Mouse (Mus musculus): ENCODE measurements around the gene Slc9a2. TPM values are rescaled to one million over a fixed set of nuclear protein-coding genes. Genes with fewer than 3 reads are reported as not detected.
"Not testable (repeated sequence)": the region's sequence is repeated elsewhere in the genome, so short reads cannot be mapped to it uniquely, and the experiment has no call there.

Gene Slc9a2
- polyA plus RNA-seq, 1 experiment = 6.9 TPM

DNA sequence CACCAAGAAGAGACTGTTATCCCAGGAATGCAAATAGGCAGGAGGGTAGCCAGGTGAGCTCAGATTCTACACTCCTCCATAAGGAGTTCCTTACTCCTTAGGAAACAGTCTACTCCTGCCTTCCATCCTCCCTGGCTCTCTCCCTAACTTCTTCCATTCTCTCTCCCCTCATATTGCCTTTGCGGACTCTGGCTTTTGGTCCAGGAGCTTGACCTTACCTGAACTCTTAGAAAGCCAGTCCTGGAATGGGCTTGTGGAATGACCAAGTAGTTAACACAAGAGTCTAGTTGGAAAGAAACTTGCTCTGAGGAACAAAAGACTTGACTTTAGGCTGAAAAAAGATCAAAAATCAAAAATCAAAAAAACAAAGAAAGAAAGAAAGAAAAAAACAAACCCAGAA, 48.3 kb downstream of the Slc9a2 start:
- H3ac ChIP-seq (ENCODE audit: control insufficient read depth, insufficient read length, low read depth) = no peak overlapping the region
- H3K4me3 ChIP-seq (ENCODE audit: insufficient read depth, poor library complexity, severe bottlenecking) = no peak overlapping the region
- no peaks in the 10 kb centered on the region for H3K79me2 ChIP-seq (ENCODE audit: control insufficient read depth, insufficient read depth)
- H3K79me3 ChIP-seq (ENCODE audit: low read depth) = no peaks in the 10 kb centered on the region
- no peaks in the 10 kb centered on the region for H3K27me3 ChIP-seq (ENCODE audit: control insufficient read depth, insufficient read depth, insufficient read length)
- no peaks in the 10 kb centered on the region for H3K36me3 ChIP-seq (ENCODE audit: control insufficient read depth, insufficient read depth)
- TF ChIP-seq CTCF (IDR thresholded peaks at IDR 0.05; ENCODE audit: control insufficient read depth, insufficient read depth, insufficient read length) = no peak
- no peak for TF ChIP-seq MAX (IDR thresholded peaks at IDR 0.05)
- TF ChIP-seq CEBPB (IDR thresholded peaks at IDR 0.05; ENCODE audit: low read depth) = no peak

DNA sequence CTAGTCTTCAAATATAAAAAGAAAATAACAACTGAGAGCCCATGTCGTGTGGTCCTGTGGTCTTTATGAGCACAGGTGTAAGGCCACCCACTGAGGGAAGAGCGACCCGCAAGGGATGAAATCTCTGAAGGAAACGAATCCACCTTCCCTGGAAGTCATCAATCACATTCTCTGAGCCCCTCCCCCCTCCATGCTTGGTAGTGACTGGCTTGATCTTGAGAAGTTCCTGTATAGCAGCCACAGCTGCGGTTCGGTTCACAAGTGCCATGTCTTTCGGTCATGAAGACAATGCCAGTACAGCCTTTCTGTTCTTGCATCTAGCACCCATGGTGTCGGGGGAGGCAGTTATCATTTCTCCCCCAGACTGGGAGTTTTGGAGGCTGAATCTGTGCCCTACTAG, 57.3 kb downstream of the Slc9a2 start:
- H3K27me3 ChIP-seq (ENCODE audit: control insufficient read depth, insufficient read depth, insufficient read length) = no peaks in the 10 kb centered on the region
- no peaks in the 10 kb centered on the region for H3K36me3 ChIP-seq (ENCODE audit: control insufficient read depth, insufficient read depth)
- no peak overlapping the region for H3ac ChIP-seq (ENCODE audit: control insufficient read depth, insufficient read length, low read depth)
- H3K4me3 ChIP-seq (ENCODE audit: insufficient read depth, poor library complexity, severe bottlenecking) = no peak overlapping the region
- no peaks in the 10 kb centered on the region for H3K79me2 ChIP-seq (ENCODE audit: control insufficient read depth, insufficient read depth)
- no peak for TF ChIP-seq MYOG (IDR thresholded peaks at IDR 0.05; ENCODE audit: control insufficient read depth, extremely low read depth, insufficient read length)
- TF ChIP-seq FOSL1 (IDR thresholded peaks at IDR 0.05; ENCODE audit: insufficient read depth, low read length, poor library complexity, severe bottlenecking) = no peak
- TF ChIP-seq CEBPB (IDR thresholded peaks at IDR 0.05; ENCODE audit: low read depth) = no peak
- no peak for TF ChIP-seq MYOD1 (IDR thresholded peaks at IDR 0.05; ENCODE audit: control insufficient read depth, insufficient read length, low read depth)
- no peak for TF ChIP-seq MAX (IDR thresholded peaks at IDR 0.05)
- no peak for TF ChIP-seq USF1 (IDR thresholded peaks at IDR 0.05; ENCODE audit: low read depth)
- TF ChIP-seq CTCF (IDR thresholded peaks at IDR 0.05; ENCODE audit: control insufficient read depth, insufficient read depth, insufficient read length) = no peak
- no peaks in the 10 kb centered on the region for H3K79me3 ChIP-seq (ENCODE audit: low read depth)

DNA sequence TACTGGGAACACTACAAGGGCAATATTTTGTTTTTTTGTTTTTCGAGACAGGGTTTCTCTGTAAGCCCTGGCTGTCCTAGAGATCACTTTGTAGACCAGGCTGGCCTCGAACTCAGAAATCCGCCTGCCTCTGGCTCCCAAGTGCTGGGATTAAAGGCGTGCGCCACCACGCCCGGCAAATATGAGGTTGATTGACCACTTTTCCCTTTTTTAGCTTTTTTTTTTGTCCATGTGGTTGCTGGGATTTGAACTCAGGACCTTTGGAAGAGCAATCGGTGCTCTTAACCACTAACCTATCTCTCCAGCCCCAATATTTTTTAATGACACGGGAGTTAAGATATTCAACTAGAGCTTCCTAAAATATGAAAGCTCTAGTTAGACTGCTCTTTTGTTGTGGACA, 57.9 kb downstream of the Slc9a2 start:
- not testable (repeated sequence) for H3K79me3 ChIP-seq (ENCODE audit: low read depth); H3K36me3 ChIP-seq (ENCODE audit: control insufficient read depth, insufficient read depth); H3K79me2 ChIP-seq (ENCODE audit: control insufficient read depth, insufficient read depth); H3K4me3 ChIP-seq (ENCODE audit: insufficient read depth, poor library complexity, severe bottlenecking); H3K27me3 ChIP-seq (ENCODE audit: control insufficient read depth, insufficient read depth, insufficient read length); H3ac ChIP-seq (ENCODE audit: control insufficient read depth, insufficient read length, low read depth)

DNA sequence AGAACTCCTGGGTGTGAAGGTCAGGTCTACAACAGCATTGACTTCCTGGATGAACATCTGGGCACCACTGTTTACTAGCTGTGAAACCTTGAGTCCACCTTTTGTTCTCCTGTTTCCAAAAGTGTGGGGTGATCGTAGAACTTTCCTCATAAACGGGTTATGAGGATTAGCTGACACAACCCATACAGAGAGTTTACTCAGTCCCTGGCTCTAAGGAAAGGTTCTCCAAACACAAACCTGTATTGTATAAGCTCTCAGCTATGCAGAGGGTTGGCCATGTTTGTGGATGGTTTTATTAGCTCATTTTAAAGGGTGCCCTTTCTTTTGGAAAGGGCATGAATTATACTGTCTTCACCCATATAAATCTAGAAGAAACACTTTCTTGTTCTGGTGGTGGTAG, 60.4 kb downstream of the Slc9a2 start:
- TF ChIP-seq FOSL1 (IDR thresholded peaks at IDR 0.05; ENCODE audit: insufficient read depth, low read length, poor library complexity, severe bottlenecking) = no peak
- Histone ChIP-seq H3K36me3 (ENCODE audit: control insufficient read depth, insufficient read depth) (no peaks in the 10 kb centered on the region), H3K79me3 (ENCODE audit: low read depth) (no peaks in the 10 kb centered on the region), H3K4me3 (ENCODE audit: insufficient read depth, poor library complexity, severe bottlenecking) (no peak overlapping the region), H3ac (ENCODE audit: control insufficient read depth, insufficient read length, low read depth) (no peak overlapping the region), H3K27me3 (ENCODE audit: control insufficient read depth, insufficient read depth, insufficient read length) (no peaks in the 10 kb centered on the region), H3K79me2 (ENCODE audit: control insufficient read depth, insufficient read depth) (no peaks in the 10 kb centered on the region)

DNA sequence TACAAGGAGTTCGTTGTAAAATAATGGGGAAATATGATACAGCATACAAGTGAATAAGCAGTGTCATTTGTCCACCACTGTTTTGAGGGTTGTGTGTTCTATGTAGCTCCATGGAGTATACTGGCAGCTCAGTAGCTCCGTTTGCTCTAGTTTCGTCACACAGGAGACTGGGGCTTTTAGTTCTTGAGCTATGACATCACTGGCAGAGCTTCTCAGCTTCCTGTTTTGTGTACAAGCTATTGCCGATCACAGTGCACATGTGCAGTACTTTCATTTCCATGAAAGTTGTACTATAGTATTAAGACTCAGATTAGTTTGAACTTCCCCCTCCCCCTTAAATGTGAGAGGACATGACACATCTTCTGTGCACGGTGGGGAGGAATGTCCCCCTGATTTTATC, 65.7 kb downstream of the Slc9a2 start:
- Histone ChIP-seq H3K4me3 (ENCODE audit: insufficient read depth, poor library complexity, severe bottlenecking) (no peak overlapping the region), H3K79me2 (ENCODE audit: control insufficient read depth, insufficient read depth) (no peaks in the 10 kb centered on the region), H3K79me3 (ENCODE audit: low read depth) (no peaks in the 10 kb centered on the region), H3K27me3 (ENCODE audit: control insufficient read depth, insufficient read depth, insufficient read length) (no peaks in the 10 kb centered on the region), H3K36me3 (ENCODE audit: control insufficient read depth, insufficient read depth) (no peaks in the 10 kb centered on the region), H3ac (ENCODE audit: control insufficient read depth, insufficient read length, low read depth) (no peak overlapping the region)
- TF ChIP-seq CTCF (IDR thresholded peaks at IDR 0.05; ENCODE audit: control insufficient read depth, insufficient read depth, insufficient read length) = no peak
- no peak for TF ChIP-seq MYOD1 (IDR thresholded peaks at IDR 0.05; ENCODE audit: control insufficient read depth, insufficient read length, low read depth)
- TF ChIP-seq MYOG (IDR thresholded peaks at IDR 0.05; ENCODE audit: control insufficient read depth, extremely low read depth, insufficient read length) = no peak
- TF ChIP-seq MAX (IDR thresholded peaks at IDR 0.05) = no peak
- TF ChIP-seq FOSL1 (IDR thresholded peaks at IDR 0.05; ENCODE audit: insufficient read depth, low read length, poor library complexity, severe bottlenecking) = no peak
- no peak for TF ChIP-seq USF1 (IDR thresholded peaks at IDR 0.05; ENCODE audit: low read depth)
- TF ChIP-seq CEBPB (IDR thresholded peaks at IDR 0.05; ENCODE audit: low read depth) = no peak

DNA sequence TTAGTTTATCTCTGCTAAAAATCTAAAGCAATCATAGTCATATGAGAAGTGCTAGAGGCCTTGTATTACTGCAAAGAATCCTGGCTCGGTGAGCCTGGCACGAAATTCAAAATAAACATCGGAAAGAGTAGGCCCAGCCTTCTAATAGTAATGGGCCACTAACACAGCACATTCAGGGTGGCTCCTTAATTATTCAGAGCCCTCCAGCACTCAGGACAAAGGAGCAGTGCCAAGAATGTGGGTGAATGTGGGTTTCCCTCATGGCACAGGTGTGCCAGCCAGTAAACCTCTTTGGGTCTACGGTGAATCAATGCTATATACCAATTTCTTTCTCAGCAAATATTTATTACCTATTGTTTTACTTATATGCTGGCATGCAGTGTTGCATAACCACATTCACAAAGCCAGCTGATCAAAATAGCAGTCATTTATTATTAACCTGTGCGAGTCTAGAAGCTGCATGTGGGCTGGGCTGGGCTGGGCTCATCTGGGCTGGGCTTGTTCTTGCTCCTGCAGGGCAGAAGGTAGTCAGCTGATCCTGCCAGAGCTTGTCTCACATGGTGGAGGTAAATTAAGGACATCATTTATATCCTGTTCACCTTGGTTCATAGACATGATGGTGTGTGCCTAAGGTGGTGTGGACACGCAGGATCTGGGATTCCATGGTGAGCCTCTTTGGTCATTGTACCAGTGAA, 79.5 kb downstream of the Slc9a2 start:
- Histone ChIP-seq H3K27me3 (ENCODE audit: control insufficient read depth, insufficient read depth, insufficient read length) (no peaks in the 10 kb centered on the region), H3K79me3 (ENCODE audit: low read depth) (no peaks in the 10 kb centered on the region), H3K79me2 (ENCODE audit: control insufficient read depth, insufficient read depth) (no peaks in the 10 kb centered on the region), H3K36me3 (ENCODE audit: control insufficient read depth, insufficient read depth) (no peaks in the 10 kb centered on the region), H3K4me3 (ENCODE audit: insufficient read depth, poor library complexity, severe bottlenecking) (no peak overlapping the region), H3ac (ENCODE audit: control insufficient read depth, insufficient read length, low read depth) (no peak overlapping the region)
- TF ChIP-seq CTCF (IDR thresholded peaks at IDR 0.05; ENCODE audit: control insufficient read depth, insufficient read depth, insufficient read length) = no peak
- no peak for TF ChIP-seq MAX (IDR thresholded peaks at IDR 0.05)
- no peak for TF ChIP-seq CEBPB (IDR thresholded peaks at IDR 0.05; ENCODE audit: low read depth)
- TF ChIP-seq USF1 (IDR thresholded peaks at IDR 0.05; ENCODE audit: low read depth) = no peak
- TF ChIP-seq MYOD1 (IDR thresholded peaks at IDR 0.05; ENCODE audit: control insufficient read depth, insufficient read length, low read depth) = no peak
- no peak for TF ChIP-seq MYOG (IDR thresholded peaks at IDR 0.05; ENCODE audit: control insufficient read depth, extremely low read depth, insufficient read length)
- no peak for TF ChIP-seq FOSL1 (IDR thresholded peaks at IDR 0.05; ENCODE audit: insufficient read depth, low read length, poor library complexity, severe bottlenecking)

Measured in C2C12 (cell line).